Mouse (Mus musculus) MN1 (cell line): Measurements from ENCODE around the gene Gna12.

Experiments used
- DNase-seq: peaks from one replicate; pipeline ENCODE4 v3.0.0-alpha.2; 2016; ENCODE audit warnings: low spot score

Gene Gna12

GRCm38 (mm10) chr5:140830314-140831063, at the start of gene Gna12:
Gna12 (minus strand) TSS chr5:140830431.
- DNase-seq = peak; percentile 99

GRCm38 (mm10) chr5:140878644-140879043, 48.4 kb upstream of the Gna12 start:
- DNase-seq = no peak

GRCm38 (mm10) chr5:140873736-140874307, 43.6 kb upstream of the Gna12 start:
- no peak for DNase-seq

- no peak for DNase-seq
Measured at GRCm38 (mm10) chr5:140873039-140873551, 42.9 kb upstream of the Gna12 start.

GRCm38 (mm10) chr5:140872532-140873038, 42.4 kb upstream of the Gna12 start:
- DNase-seq = no peak

GRCm38 (mm10) chr5:140871241-140871640, 41.0 kb upstream of the Gna12 start:
- DNase-seq = no peak

- no peak for DNase-seq
Measured at GRCm38 (mm10) chr5:140869034-140869433, 38.8 kb upstream of the Gna12 start.

GRCm38 (mm10) chr5:140859730-140860129, 29.5 kb upstream of the Gna12 start:
- no peak for DNase-seq

- DNase-seq = no peak
Measured at GRCm38 (mm10) chr5:140858335-140858734, 28.1 kb upstream of the Gna12 start.

GRCm38 (mm10) chr5:140857432-140858154, 27.4 kb upstream of the Gna12 start:
- no peak for DNase-seq

- DNase-seq = no peak
Measured at GRCm38 (mm10) chr5:140855909-140856530, 25.8 kb upstream of the Gna12 start.

- no peak for DNase-seq
Measured at GRCm38 (mm10) chr5:140854700-140855099, 24.5 kb upstream of the Gna12 start.

GRCm38 (mm10) chr5:140853723-140854122, 23.5 kb upstream of the Gna12 start:
- DNase-seq = no peak

- no peak for DNase-seq
Measured at GRCm38 (mm10) chr5:140852435-140852996, 22.3 kb upstream of the Gna12 start.

- DNase-seq = peak; percentile 62
Measured at GRCm38 (mm10) chr5:140847300-140847729, 17.1 kb upstream of the Gna12 start.

GRCm38 (mm10) chr5:140841942-140842341, 11.7 kb upstream of the Gna12 start:
- no peak for DNase-seq

- no peak for DNase-seq
Measured at GRCm38 (mm10) chr5:140831064-140831431, 817 bp upstream of the Gna12 start.

- DNase-seq = no peak
Measured at GRCm38 (mm10) chr5:140829911-140830294, 328 bp downstream of the Gna12 start.

- DNase-seq = no peak
Measured at GRCm38 (mm10) chr5:140829081-140829910, 935 bp downstream of the Gna12 start.

GRCm38 (mm10) chr5:140828363-140828762, 1.9 kb downstream of the Gna12 start:
- DNase-seq = no peak

- no peak for DNase-seq
Measured at GRCm38 (mm10) chr5:140827896-140828295, 2.3 kb downstream of the Gna12 start.
